Mouse (Mus musculus): ENCODE results near the gene Crk. TPM values are rescaled to one million over a fixed set of nuclear protein-coding genes. Genes with fewer than 3 reads are reported as not detected.

Gene Crk
- polyA plus RNA-seq, 1 experiment = 43.1 TPM

DNA sequence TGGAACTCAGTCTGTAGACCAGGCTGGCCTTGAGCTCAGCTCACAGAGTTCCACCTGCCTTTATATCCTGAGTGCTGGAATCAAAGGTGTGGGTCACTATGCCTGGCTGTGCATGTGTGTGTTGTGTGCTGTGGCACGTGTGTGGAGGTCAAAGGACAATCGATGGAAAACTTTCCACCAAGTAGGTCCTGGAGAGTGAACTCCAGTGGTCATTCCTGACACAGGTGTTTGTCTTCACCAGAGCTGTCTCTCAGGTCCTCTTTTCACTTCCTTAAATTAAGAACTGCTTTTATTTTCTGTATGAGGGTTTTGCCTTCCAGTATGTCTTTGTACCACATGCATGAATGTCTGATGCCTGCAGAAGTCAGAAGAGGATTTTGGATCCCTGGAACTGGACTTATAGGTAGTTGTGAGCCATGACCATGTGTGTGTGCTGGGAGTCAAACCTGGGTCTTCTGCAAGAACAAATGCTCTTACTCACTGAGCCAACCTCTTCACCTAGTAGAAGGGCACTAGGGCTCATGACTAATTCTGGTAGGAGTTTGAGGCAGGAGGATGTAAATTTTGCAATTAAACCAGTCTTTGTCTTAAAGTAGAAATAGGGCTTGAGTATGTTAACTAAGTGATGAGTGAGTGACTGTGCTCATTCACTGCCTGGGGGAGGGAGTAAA, 58.9 kb downstream of the Crk start:
- no peak for TF ChIP-seq POLR2A (IDR thresholded peaks at IDR 0.05; ENCODE audit: low read depth, low read length)
- no peak for TF ChIP-seq CTCF (IDR thresholded peaks at IDR 0.05; ENCODE audit: extremely low read depth, insufficient read depth, insufficient read length, insufficient replicate concordance)
- no peak overlapping the region for H3K4me3 ChIP-seq (ENCODE audit: extremely low read depth, insufficient read depth, insufficient read length)
- 16% methylated on average over 2 of the region's 2 CpGs for WGBS
- peaks cover 28% of the 10 kb centered on the region for H3K4me1 ChIP-seq (ENCODE audit: control insufficient read depth, insufficient read depth, insufficient read length)
- H3K27ac ChIP-seq (ENCODE audit: insufficient read depth, low read length) = peak overlapping the region; percentile 25
- DNase-seq (ENCODE audit: low read depth in 1 of 2, low spot score in 2 of 2) = peak; percentile 17 to 25
- H3K36me3 ChIP-seq (ENCODE audit: control insufficient read depth, insufficient read depth, low read length) = peaks cover 1% of the 10 kb centered on the region; the same call in 1 of the 2 replicates
- no peaks in the 10 kb centered on the region for H3K27me3 ChIP-seq (ENCODE audit: control insufficient read depth, insufficient read depth, low read length)

- peak overlapping the region; percentile 25 for H3K27ac ChIP-seq (ENCODE audit: insufficient read depth, low read length)
- H3K27me3 ChIP-seq (ENCODE audit: control insufficient read depth, insufficient read depth, low read length) = no peaks in the 10 kb centered on the region
- H3K4me3 ChIP-seq (ENCODE audit: extremely low read depth, insufficient read depth, insufficient read length) = no peak overlapping the region
- H3K4me1 ChIP-seq (ENCODE audit: control insufficient read depth, insufficient read depth, insufficient read length) = peaks cover 28% of the 10 kb centered on the region
- TF ChIP-seq CTCF (IDR thresholded peaks at IDR 0.05; ENCODE audit: extremely low read depth, insufficient read depth, insufficient read length, insufficient replicate concordance) (no peak), POLR2A (IDR thresholded peaks at IDR 0.05; ENCODE audit: low read depth, low read length) (no peak)
- WGBS = 72% methylated on average over 7 of the region's 7 CpGs
- peaks cover 1% of the 10 kb centered on the region; the same call in 1 of the 2 replicates for H3K36me3 ChIP-seq (ENCODE audit: control insufficient read depth, insufficient read depth, low read length)
- DNase-seq (ENCODE audit: low read depth in 1 of 2, low spot score in 2 of 2) = no peak
These were observed 59.4 kb downstream of the Crk start for GRCm38 (mm10) chr11:75738477-75738821.

- peaks cover 1% of the 10 kb centered on the region for H3K36me3 ChIP-seq (ENCODE audit: control insufficient read depth, insufficient read depth, low read length)
These were observed 61.1 kb downstream of the Crk start for GRCm38 (mm10) chr11:75740204-75740603.

GRCm38 (mm10) chr11:75741615-75742014, 62.6 kb downstream of the Crk start:
- WGBS = 62% methylated on average over 3 of the region's 3 CpGs

More at GRCm38 (mm10) chr11:75740204-75740603, 61.1 kb downstream of the Crk start:
- 64% methylated on average over 3 of the region's 3 CpGs for WGBS
- TF ChIP-seq POLR2A (IDR thresholded peaks at IDR 0.05; ENCODE audit: low read depth, low read length) = no peak
- TF ChIP-seq CTCF (IDR thresholded peaks at IDR 0.05; ENCODE audit: extremely low read depth, insufficient read depth, insufficient read length, insufficient replicate concordance) = no peak
- H3K27ac ChIP-seq (ENCODE audit: insufficient read depth, low read length) = no peak overlapping the region
- H3K4me3 ChIP-seq (ENCODE audit: extremely low read depth, insufficient read depth, insufficient read length) = no peak overlapping the region
- peaks cover 25% of the 10 kb centered on the region for H3K4me1 ChIP-seq (ENCODE audit: control insufficient read depth, insufficient read depth, insufficient read length)
- H3K27me3 ChIP-seq (ENCODE audit: control insufficient read depth, insufficient read depth, low read length) = no peaks in the 10 kb centered on the region
- DNase-seq (ENCODE audit: low read depth in 1 of 2, low spot score in 2 of 2) = no peak

DNA sequence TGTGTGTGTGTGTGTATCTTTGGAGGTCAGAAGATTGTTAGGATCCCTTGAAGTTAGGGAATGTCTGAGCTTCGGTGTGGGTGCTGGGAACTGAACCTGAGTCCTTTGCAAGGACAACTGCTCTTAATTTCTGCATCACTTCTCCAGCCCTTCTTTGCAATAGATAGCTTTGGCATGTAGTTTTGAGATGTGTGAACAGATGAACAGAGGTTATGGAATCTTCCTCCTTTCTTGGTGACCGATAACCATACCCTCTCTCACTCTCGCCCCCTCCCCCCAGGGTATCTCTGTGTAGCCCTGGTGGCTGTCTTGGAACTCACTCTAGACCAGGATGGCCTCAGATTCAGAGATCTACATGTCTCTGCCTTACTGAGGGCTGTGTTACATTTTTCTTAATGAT, 65.7 kb downstream of the Crk start:
- WGBS = 93% methylated on average over 3 of the region's 3 CpGs
- TF ChIP-seq CTCF (IDR thresholded peaks at IDR 0.05; ENCODE audit: extremely low read depth, insufficient read depth, insufficient read length, insufficient replicate concordance) (no peak), POLR2A (IDR thresholded peaks at IDR 0.05; ENCODE audit: low read depth, low read length) (no peak)

More at GRCm38 (mm10) chr11:75741615-75742014, 62.6 kb downstream of the Crk start:
- no peak for DNase-seq (ENCODE audit: low read depth in 1 of 2, low spot score in 2 of 2)
- Histone ChIP-seq H3K4me3 (ENCODE audit: extremely low read depth, insufficient read depth, insufficient read length) (no peak overlapping the region), H3K4me1 (ENCODE audit: control insufficient read depth, insufficient read depth, insufficient read length) (peaks cover 25% of the 10 kb centered on the region), H3K27me3 (ENCODE audit: control insufficient read depth, insufficient read depth, low read length) (no peaks in the 10 kb centered on the region), H3K36me3 (ENCODE audit: control insufficient read depth, insufficient read depth, low read length) (peaks cover 1% of the 10 kb centered on the region), H3K27ac (ENCODE audit: insufficient read depth, low read length) (no peak overlapping the region)
- no peak for TF ChIP-seq POLR2A (IDR thresholded peaks at IDR 0.05; ENCODE audit: low read depth, low read length)
- TF ChIP-seq CTCF (IDR thresholded peaks at IDR 0.05; ENCODE audit: extremely low read depth, insufficient read depth, insufficient read length, insufficient replicate concordance) = no peak

GRCm38 (mm10) chr11:75750537-75750936, 71.5 kb downstream of the Crk start:
- H3K27me3 ChIP-seq (ENCODE audit: control insufficient read depth, insufficient read depth, low read length) = no peaks in the 10 kb centered on the region
- no peak overlapping the region for H3K27ac ChIP-seq (ENCODE audit: insufficient read depth, low read length)
- peaks cover 8% of the 10 kb centered on the region for H3K4me1 ChIP-seq (ENCODE audit: control insufficient read depth, insufficient read depth, insufficient read length)
- DNase-seq (ENCODE audit: low read depth in 1 of 2, low spot score in 2 of 2) = no peak
- H3K36me3 ChIP-seq (ENCODE audit: control insufficient read depth, insufficient read depth, low read length) = peaks cover 10% of the 10 kb centered on the region
- no peak overlapping the region for H3K4me3 ChIP-seq (ENCODE audit: extremely low read depth, insufficient read depth, insufficient read length)
- no peak for TF ChIP-seq POLR2A (IDR thresholded peaks at IDR 0.05; ENCODE audit: low read depth, low read length)
- TF ChIP-seq CTCF (IDR thresholded peaks at IDR 0.05; ENCODE audit: extremely low read depth, insufficient read depth, insufficient read length, insufficient replicate concordance) = no peak
- 79% methylated on average over 1 of the region's 1 CpGs for WGBS

More for the DNA sequence above, 65.7 kb downstream of the Crk start:
- DNase-seq (ENCODE audit: low read depth in 1 of 2, low spot score in 2 of 2) = no peak
- Histone ChIP-seq H3K4me3 (ENCODE audit: extremely low read depth, insufficient read depth, insufficient read length) (no peak overlapping the region), H3K27ac (ENCODE audit: insufficient read depth, low read length) (no peak overlapping the region), H3K36me3 (ENCODE audit: control insufficient read depth, insufficient read depth, low read length) (peaks cover 1% of the 10 kb centered on the region), H3K27me3 (ENCODE audit: control insufficient read depth, insufficient read depth, low read length) (no peaks in the 10 kb centered on the region), H3K4me1 (ENCODE audit: control insufficient read depth, insufficient read depth, insufficient read length) (peaks cover 14% of the 10 kb centered on the region)

GRCm38 (mm10) chr11:75751082-75751481, 72.0 kb downstream of the Crk start:
- no peaks in the 10 kb centered on the region for H3K27me3 ChIP-seq (ENCODE audit: control insufficient read depth, insufficient read depth, low read length)
- no peak for TF ChIP-seq CTCF (IDR thresholded peaks at IDR 0.05; ENCODE audit: extremely low read depth, insufficient read depth, insufficient read length, insufficient replicate concordance)
- no peak for TF ChIP-seq POLR2A (IDR thresholded peaks at IDR 0.05; ENCODE audit: low read depth, low read length)
- no peak overlapping the region for H3K4me3 ChIP-seq (ENCODE audit: extremely low read depth, insufficient read depth, insufficient read length)
- peaks cover 14% of the 10 kb centered on the region for H3K36me3 ChIP-seq (ENCODE audit: control insufficient read depth, insufficient read depth, low read length)
- DNase-seq (ENCODE audit: low read depth in 1 of 2, low spot score in 2 of 2) = no peak
- 60% methylated on average over 4 of the region's 4 CpGs for WGBS
- H3K4me1 ChIP-seq (ENCODE audit: control insufficient read depth, insufficient read depth, insufficient read length) = peaks cover 6% of the 10 kb centered on the region
- H3K27ac ChIP-seq (ENCODE audit: insufficient read depth, low read length) = no peak overlapping the region

Other genes with a start within 250 kb of the Crk start
- 0.25 and 0.75 TPM in 2 replicates for gene Serpinf2, start 239.7 kb upstream of the Crk start, polyA plus RNA-seq (2012; rRNA removed)
- 34.4 and 46.3 TPM in 2 replicates for gene Wdr81, start 224.5 kb upstream of the Crk start, polyA plus RNA-seq (2012; rRNA removed)
- 6.9 and 8.4 TPM in 2 replicates for gene Tlcd2, start 217.5 kb upstream of the Crk start, polyA plus RNA-seq (2012; rRNA removed)
- 64.2 and 72.8 TPM in 2 replicates for gene Prpf8, start 192.4 kb upstream of the Crk start, polyA plus RNA-seq (2012; rRNA removed)
- gene Rilp, start 169.2 kb upstream of the Crk start, polyA plus RNA-seq (2012; rRNA removed) = 1.1 and 1.6 TPM in 2 replicates
- 11.5 and 13.5 TPM in 2 replicates for gene Scarf1, start 165.7 kb upstream of the Crk start, polyA plus RNA-seq (2012; rRNA removed)
- 57.3 and 62.8 TPM in 2 replicates for gene Slc43a2, start 147.6 kb upstream of the Crk start, polyA plus RNA-seq (2012; rRNA removed)
- 51.7 and 54.1 TPM in 2 replicates for gene Pitpna, start 91.2 kb upstream of the Crk start, polyA plus RNA-seq (2012; rRNA removed)
- gene Inpp5k, start 48.3 kb upstream of the Crk start, polyA plus RNA-seq (2012; rRNA removed) = 56.9 and 65.0 TPM in 2 replicates
- gene Myo1c, start 28.8 kb upstream of the Crk start, polyA plus RNA-seq (2012; rRNA removed) = 130 and 157 TPM in 2 replicates
- gene Ywhae, start 53.6 kb downstream of the Crk start, polyA plus RNA-seq (2012; rRNA removed) = 48.3 and 56.7 TPM in 2 replicates
- 0.02 and 0.05 TPM in 2 replicates for gene Doc2b, start 116.8 kb downstream of the Crk start, polyA plus RNA-seq (2012; rRNA removed)

All from spleen, adult 2 months (tissue).